Mouse (Mus musculus): Measurements from ENCODE around the gene 5730455P16Rik. TPM values are rescaled to one million over a fixed set of nuclear protein-coding genes. Genes with fewer than 3 reads are reported as not detected.

The 5730455P16Rik gene
- polyA plus RNA-seq, 1 experiment from 2014 or later = 15.4 TPM

DNA sequence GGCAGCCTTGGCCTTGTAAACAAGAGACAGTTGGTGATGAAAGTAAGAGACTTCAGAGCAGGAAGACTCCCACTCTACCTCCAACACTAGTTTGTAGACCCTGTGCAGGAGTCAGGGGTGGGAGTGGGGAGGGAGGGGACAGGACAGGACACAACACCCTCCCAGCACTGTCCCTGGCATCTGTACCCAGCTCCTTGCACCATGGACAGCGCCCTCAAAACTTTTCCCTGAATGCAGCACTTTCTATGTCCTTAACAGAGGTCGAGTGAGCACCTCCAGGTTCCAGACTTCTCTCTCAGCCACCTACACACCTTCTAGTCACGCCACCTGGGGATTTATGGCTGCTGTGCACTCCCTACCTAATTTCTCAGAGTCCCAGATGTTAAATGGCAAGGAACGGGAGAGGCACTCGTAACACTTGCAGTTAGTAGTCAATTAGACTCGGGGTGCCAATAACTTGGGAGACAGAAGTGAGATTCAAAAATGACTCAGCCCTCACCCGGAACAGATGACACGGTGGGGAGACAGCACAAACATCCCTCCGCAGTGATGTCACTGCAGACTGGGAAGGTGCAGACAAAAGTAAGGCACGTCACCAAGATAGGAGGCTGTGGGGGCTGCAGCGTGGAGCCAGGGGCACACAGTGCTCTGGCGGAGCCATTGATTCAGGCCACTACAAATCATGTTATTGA is 45.0 kb downstream of the 5730455P16Rik start:
- no peak overlapping the region for H3K9ac ChIP-seq (replicated peaks; ENCODE audit: low read length)
- no peaks in the 10 kb centered on the region; the same call in 1 of the 2 replicates for H3K27me3 ChIP-seq (ENCODE audit: insufficient read depth, low read length)
- H3K4me3 ChIP-seq (ENCODE audit: low read length) = no peak overlapping the region
- ATAC-seq (ENCODE audit: low FRiP score, low TSS enrichment) = no peak
- WGBS = 43% methylated on average over 12 of the region's 12 CpGs
- H3K4me1 ChIP-seq (ENCODE audit: insufficient read depth, low read length) = no peaks in the 10 kb centered on the region
- H3K4me2 ChIP-seq (replicated peaks; ENCODE audit: low read depth, low read length) = no peak overlapping the region
- H3K9me3 ChIP-seq (ENCODE audit: low read length) = no peaks in the 10 kb centered on the region
- H3K36me3 ChIP-seq (ENCODE audit: insufficient read depth, low read length) = no peaks in the 10 kb centered on the region
- no peak overlapping the region for H3K27ac ChIP-seq (ENCODE audit: low read length)

DNA sequence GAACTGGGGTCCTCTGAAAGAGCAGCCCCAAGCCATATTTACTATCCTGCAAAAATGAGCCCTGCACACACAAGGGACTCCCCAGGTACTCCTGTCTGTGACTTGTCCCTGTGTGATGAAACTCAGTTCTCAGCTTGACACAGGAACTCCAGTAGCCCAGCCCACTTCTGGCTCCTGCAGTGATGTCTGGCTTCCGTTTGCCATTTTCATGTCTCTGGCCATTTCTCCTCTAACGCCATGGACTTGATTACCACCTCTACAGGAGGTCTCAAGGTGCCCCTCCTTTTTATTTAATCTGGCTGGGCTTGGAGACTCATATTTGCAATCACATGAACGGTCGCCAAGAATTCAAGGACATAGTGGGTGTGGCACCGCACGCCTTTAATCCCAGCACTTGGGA is 53.2 kb downstream of the 5730455P16Rik start:
- no peak overlapping the region for H3K27ac ChIP-seq (ENCODE audit: low read length)
- WGBS = 82% methylated on average over 6 of the region's 6 CpGs
- no peaks in the 10 kb centered on the region for H3K36me3 ChIP-seq (ENCODE audit: insufficient read depth, low read length)
- H3K4me2 ChIP-seq (replicated peaks; ENCODE audit: low read depth, low read length) = no peak overlapping the region
- H3K9ac ChIP-seq (replicated peaks; ENCODE audit: low read length) = no peak overlapping the region
- H3K9me3 ChIP-seq (ENCODE audit: low read length) = no peaks in the 10 kb centered on the region
- H3K4me3 ChIP-seq (ENCODE audit: low read length) = no peak overlapping the region
- H3K4me1 ChIP-seq (ENCODE audit: insufficient read depth, low read length) = no peaks in the 10 kb centered on the region
- H3K27me3 ChIP-seq (ENCODE audit: insufficient read depth, low read length) = no peaks in the 10 kb centered on the region
- no peak for ATAC-seq (ENCODE audit: low FRiP score, low TSS enrichment)

DNA sequence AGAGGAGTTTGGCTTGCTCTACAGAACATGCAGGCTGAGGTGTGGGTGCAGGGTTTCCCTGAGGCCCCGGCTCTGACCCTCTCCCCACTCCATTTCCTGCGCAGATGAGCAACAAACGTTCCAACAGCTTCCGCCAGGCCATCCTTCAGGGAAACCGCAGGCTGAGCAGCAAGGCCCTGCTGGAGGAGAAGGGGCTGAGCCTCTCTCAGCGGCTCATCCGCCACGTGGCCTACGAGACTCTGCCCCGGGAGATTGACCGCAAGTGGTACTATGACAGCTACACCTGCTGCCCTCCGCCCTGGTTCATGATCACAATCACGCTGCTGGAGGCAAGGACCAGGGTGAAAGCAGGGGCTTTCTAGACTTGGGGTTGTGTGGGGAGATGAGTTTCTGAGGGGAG is 54.6 kb downstream of the 5730455P16Rik start:
- H3K27me3 ChIP-seq (ENCODE audit: insufficient read depth, low read length) = no peaks in the 10 kb centered on the region
- no peaks in the 10 kb centered on the region for H3K9me3 ChIP-seq (ENCODE audit: low read length)
- no peak overlapping the region for H3K4me3 ChIP-seq (ENCODE audit: low read length)
- ATAC-seq (ENCODE audit: low FRiP score, low TSS enrichment) = no peak
- H3K27ac ChIP-seq (ENCODE audit: low read length) = no peak overlapping the region
- no peaks in the 10 kb centered on the region for H3K36me3 ChIP-seq (ENCODE audit: insufficient read depth, low read length)
- 48% methylated on average over 13 of the region's 13 CpGs for WGBS
- no peaks in the 10 kb centered on the region for H3K4me1 ChIP-seq (ENCODE audit: insufficient read depth, low read length)
- H3K4me2 ChIP-seq (replicated peaks; ENCODE audit: low read depth, low read length) = no peak overlapping the region
- H3K9ac ChIP-seq (replicated peaks; ENCODE audit: low read length) = no peak overlapping the region

DNA sequence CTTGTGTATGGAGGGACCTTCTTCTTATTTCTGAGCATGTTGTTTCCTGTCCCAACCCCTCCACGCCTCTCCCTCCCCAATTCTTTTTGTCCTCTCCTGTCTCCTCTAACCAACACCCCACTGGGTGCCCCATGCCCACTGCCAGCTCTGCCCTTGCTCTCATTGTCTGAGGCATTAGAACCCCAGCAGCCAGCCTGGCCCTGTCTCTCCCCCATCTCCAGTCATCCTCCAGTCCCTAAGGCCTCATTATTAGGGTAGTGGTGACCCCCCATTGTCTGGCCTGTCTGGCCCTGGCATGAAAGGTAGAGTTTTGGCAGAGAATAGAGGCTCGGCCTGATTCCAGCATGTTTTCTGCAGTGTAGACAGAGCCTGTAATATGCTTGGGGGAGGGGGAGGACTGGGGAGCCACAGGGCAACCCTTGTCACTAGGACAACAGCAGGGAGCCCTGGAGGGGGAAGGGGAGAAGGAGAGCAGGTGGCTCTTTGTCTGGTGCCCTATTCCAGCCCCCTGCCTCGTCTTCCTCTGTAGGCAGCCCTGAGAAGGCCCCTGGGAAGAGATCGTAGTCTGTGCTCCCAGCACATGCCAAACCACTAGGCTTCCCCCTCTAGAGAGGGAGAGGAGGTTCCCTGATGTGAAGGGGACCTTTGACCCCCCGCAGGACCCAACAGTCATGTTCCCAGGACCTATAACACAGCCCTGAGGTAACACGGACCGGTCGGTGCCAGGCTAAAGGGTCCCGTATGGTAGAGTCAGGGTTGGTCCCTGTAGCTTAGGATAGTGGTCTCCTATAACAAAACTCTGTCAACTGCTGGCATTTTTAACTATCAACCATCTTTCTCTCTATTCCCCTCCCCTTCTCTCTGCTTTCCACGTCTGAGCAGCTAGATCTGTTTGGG is 61.8 kb downstream of the 5730455P16Rik start:
- H3K36me3 ChIP-seq (ENCODE audit: insufficient read depth, low read length) = no peaks in the 10 kb centered on the region
- ATAC-seq (ENCODE audit: low FRiP score, low TSS enrichment) = no peak
- H3K4me1 ChIP-seq (ENCODE audit: insufficient read depth, low read length) = no peaks in the 10 kb centered on the region
- no peak overlapping the region for H3K9ac ChIP-seq (replicated peaks; ENCODE audit: low read length)
- H3K9me3 ChIP-seq (ENCODE audit: low read length) = no peaks in the 10 kb centered on the region
- WGBS = 71% methylated on average over 10 of the region's 10 CpGs
- H3K27ac ChIP-seq (ENCODE audit: low read length) = no peak overlapping the region
- H3K4me2 ChIP-seq (replicated peaks; ENCODE audit: low read depth, low read length) = no peak overlapping the region
- no peak overlapping the region for H3K4me3 ChIP-seq (ENCODE audit: low read length)
- H3K27me3 ChIP-seq (ENCODE audit: insufficient read depth, low read length) = no peaks in the 10 kb centered on the region

DNA sequence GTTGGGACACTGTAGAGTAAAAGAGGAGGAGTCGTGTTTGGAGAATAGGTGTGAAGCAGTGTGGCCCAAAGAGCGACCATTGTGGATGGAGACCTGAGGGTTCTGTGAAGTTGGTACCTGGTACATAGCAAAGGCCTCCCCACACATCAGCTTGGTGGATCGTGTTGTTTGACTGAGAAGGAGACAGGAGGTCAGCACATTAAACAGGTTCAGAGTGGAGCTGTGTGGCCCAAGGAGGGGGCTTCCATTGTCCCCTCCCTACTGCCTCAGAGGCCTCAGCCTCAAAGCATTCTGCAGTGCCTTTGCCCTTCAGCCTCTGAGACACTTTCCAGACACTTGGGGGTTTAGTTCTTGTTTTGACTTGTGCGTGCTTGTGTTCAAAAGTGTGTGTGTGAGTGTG is 63.9 kb downstream of the 5730455P16Rik start:
- no peak for ATAC-seq (ENCODE audit: low FRiP score, low TSS enrichment)
- WGBS = 71% methylated on average over 4 of the region's 4 CpGs

DNA sequence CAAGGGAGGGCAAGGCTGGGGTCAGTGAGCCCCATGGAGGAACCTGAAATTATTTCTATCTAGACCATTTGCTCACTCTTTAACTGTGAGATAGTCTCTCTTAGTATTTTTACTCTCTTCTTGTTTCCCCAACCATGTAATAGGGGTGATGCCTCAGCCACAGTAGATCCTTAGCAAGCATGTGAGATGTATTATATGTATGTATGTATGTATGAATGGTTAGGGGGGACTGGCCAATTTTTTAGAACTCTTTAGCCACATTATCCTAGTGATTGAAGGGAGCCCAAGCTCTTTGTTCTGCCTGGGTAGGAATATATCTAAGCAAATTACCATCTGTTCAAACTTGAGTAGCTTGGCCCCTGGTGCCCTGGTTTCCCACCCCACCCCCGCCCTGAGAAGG is 64.4 kb downstream of the 5730455P16Rik start:
- H3K9me3 ChIP-seq (ENCODE audit: low read length) = no peaks in the 10 kb centered on the region
- ATAC-seq (ENCODE audit: low FRiP score, low TSS enrichment) = no peak
- H3K36me3 ChIP-seq (ENCODE audit: insufficient read depth, low read length) = no peaks in the 10 kb centered on the region
- WGBS = 78% methylated on average over 1 of the region's 1 CpGs
- H3K9ac ChIP-seq (replicated peaks; ENCODE audit: low read length) = no peak overlapping the region
- no peak overlapping the region for H3K27ac ChIP-seq (ENCODE audit: low read length)
- no peaks in the 10 kb centered on the region for H3K4me1 ChIP-seq (ENCODE audit: insufficient read depth, low read length)
- H3K27me3 ChIP-seq (ENCODE audit: insufficient read depth, low read length) = no peaks in the 10 kb centered on the region
- no peak overlapping the region for H3K4me2 ChIP-seq (replicated peaks; ENCODE audit: low read depth, low read length)
- no peak overlapping the region for H3K4me3 ChIP-seq (ENCODE audit: low read length)

More for the DNA sequence above, 63.9 kb downstream of the 5730455P16Rik start:
- Histone ChIP-seq H3K4me2 (replicated peaks; ENCODE audit: low read depth, low read length) (no peak overlapping the region), H3K4me1 (ENCODE audit: insufficient read depth, low read length) (no peaks in the 10 kb centered on the region), H3K4me3 (ENCODE audit: low read length) (no peak overlapping the region), H3K36me3 (ENCODE audit: insufficient read depth, low read length) (no peaks in the 10 kb centered on the region), H3K9ac (replicated peaks; ENCODE audit: low read length) (no peak overlapping the region), H3K27me3 (ENCODE audit: insufficient read depth, low read length) (no peaks in the 10 kb centered on the region), H3K9me3 (ENCODE audit: low read length) (no peaks in the 10 kb centered on the region), H3K27ac (ENCODE audit: low read length) (no peak overlapping the region)

DNA sequence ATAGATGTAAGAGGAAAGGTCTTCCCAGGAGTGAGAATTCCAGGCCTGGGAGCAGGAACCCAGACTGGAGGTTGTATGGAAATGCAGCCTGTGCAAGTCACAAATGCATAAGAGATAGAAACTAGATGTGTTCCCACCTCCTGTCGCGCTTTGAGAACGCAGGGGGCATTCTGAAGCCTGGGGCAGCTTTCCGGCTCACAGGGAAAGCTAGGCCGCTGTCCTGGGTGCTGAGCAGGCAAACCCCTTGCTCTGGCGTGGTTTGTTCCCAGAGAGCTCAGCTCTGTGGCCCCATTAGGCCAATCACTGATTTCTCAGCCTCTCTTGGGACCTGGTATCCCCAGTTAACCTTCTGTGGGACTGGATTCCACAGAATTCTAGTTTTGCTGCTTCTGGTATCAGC is 65.3 kb downstream of the 5730455P16Rik start:
- no peak for ATAC-seq (ENCODE audit: low FRiP score, low TSS enrichment)
- Histone ChIP-seq H3K9me3 (ENCODE audit: low read length) (no peaks in the 10 kb centered on the region), H3K4me2 (replicated peaks; ENCODE audit: low read depth, low read length) (no peak overlapping the region), H3K36me3 (ENCODE audit: insufficient read depth, low read length) (no peaks in the 10 kb centered on the region), H3K9ac (replicated peaks; ENCODE audit: low read length) (no peak overlapping the region), H3K27ac (ENCODE audit: low read length) (no peak overlapping the region), H3K4me3 (ENCODE audit: low read length) (no peak overlapping the region), H3K27me3 (ENCODE audit: insufficient read depth, low read length) (no peaks in the 10 kb centered on the region), H3K4me1 (ENCODE audit: insufficient read depth, low read length) (no peaks in the 10 kb centered on the region)
- 2% methylated on average over 6 of the region's 6 CpGs for WGBS

DNA sequence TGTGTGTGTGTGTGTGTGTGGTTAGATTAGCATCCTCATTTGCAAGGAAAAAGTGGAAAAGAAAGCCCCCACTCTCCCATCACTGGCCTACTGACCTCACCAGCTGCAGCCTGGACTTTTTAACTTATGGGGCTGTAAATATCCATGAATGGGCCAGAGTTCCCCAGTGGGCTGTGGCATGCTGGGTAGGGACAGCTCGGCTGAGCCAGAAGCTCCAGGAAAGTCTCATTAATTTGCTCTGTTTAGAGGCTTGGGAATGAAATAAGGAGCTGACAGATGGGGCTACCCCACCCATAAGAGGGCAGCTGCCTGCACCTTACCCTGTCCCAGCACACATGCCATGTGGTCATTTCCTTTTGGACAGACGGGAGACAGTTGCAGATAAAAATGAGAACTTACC is 65.8 kb downstream of the 5730455P16Rik start:
- H3K9ac ChIP-seq (replicated peaks; ENCODE audit: low read length) = no peak overlapping the region
- no peaks in the 10 kb centered on the region for H3K36me3 ChIP-seq (ENCODE audit: insufficient read depth, low read length)
- no peaks in the 10 kb centered on the region for H3K4me1 ChIP-seq (ENCODE audit: insufficient read depth, low read length)
- no peak overlapping the region for H3K27ac ChIP-seq (ENCODE audit: low read length)
- H3K4me3 ChIP-seq (ENCODE audit: low read length) = no peak overlapping the region
- H3K9me3 ChIP-seq (ENCODE audit: low read length) = no peaks in the 10 kb centered on the region
- ATAC-seq (ENCODE audit: low FRiP score, low TSS enrichment) = no peak
- H3K4me2 ChIP-seq (replicated peaks; ENCODE audit: low read depth, low read length) = no peak overlapping the region
- H3K27me3 ChIP-seq (ENCODE audit: insufficient read depth, low read length) = no peaks in the 10 kb centered on the region
- WGBS = 23% methylated on average over 2 of the region's 2 CpGs

DNA sequence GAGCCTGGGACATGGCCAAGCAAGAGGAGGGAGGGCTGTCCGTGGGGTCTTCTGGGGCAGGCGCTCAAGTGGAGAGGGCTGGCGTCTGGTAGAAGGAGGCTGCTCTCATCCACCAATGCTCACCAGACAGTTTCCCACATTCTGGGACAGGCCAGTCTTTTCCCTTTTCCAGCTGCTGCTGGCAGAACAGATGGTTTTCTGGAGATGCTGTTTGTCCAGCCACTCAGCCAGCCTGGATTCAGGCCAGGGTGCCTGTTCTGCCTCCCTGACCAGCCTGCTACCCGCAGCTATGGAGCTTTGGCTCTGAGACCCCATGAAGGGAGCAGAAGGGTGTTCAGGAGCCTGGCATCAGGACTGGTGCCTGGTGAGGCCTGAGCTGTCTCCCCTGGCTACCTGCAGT is 66.6 kb downstream of the 5730455P16Rik start:
- no peaks in the 10 kb centered on the region for H3K27me3 ChIP-seq (ENCODE audit: insufficient read depth, low read length)
- 62% methylated on average over 4 of the region's 4 CpGs for WGBS
- H3K9ac ChIP-seq (replicated peaks; ENCODE audit: low read length) = no peak overlapping the region
- H3K36me3 ChIP-seq (ENCODE audit: insufficient read depth, low read length) = no peaks in the 10 kb centered on the region
- no peaks in the 10 kb centered on the region for H3K4me1 ChIP-seq (ENCODE audit: insufficient read depth, low read length)
- no peak overlapping the region for H3K27ac ChIP-seq (ENCODE audit: low read length)
- no peaks in the 10 kb centered on the region for H3K9me3 ChIP-seq (ENCODE audit: low read length)
- H3K4me3 ChIP-seq (ENCODE audit: low read length) = no peak overlapping the region
- no peak for ATAC-seq (ENCODE audit: low FRiP score, low TSS enrichment)
- no peak overlapping the region for H3K4me2 ChIP-seq (replicated peaks; ENCODE audit: low read depth, low read length)

Measured in kidney, embryonic 16.5 days (tissue).